Mouse (Mus musculus) frontal cortex, adult 2 months (tissue): Measurements from ENCODE around the gene 9530003J23Rik. TPM values are rescaled to one million over a fixed set of nuclear protein-coding genes. Genes with fewer than 3 reads are reported as not detected.
A peak's percentile ranks its signal among the peaks of the same experiment; 100 is the strongest.
"Not testable (repeated sequence)": the region's sequence is repeated elsewhere in the genome, so short reads cannot be mapped to it uniquely, and the experiment has no call there.

Source experiments
- DNase-seq, 2 experiments: peaks; one replicate each; pipeline ENCODE4 v3.0.0; 2022; ENCODE audit warnings: low spot score in 1 of 2; ENCODE audit errors: extremely low spot score in 1 of 2
- polyA plus RNA-seq: library from polyadenylated mRNA; depleted of rRNA; stranded (reverse); fragments of >200 nt; gene quantifications from 2 replicates; pipeline ENCODE4 v1.2.3, GENCODE M21; 2012

9530003J23Rik gene
- polyA plus RNA-seq, 1 experiment = not detected

GRCm38 (mm10) chr10:117226002-117226401, 12.5 kb downstream of the 9530003J23Rik start:
- no peak for DNase-seq

GRCm38 (mm10) chr10:117225094-117225493, 13.4 kb downstream of the 9530003J23Rik start:
- no peak for DNase-seq

DNA sequence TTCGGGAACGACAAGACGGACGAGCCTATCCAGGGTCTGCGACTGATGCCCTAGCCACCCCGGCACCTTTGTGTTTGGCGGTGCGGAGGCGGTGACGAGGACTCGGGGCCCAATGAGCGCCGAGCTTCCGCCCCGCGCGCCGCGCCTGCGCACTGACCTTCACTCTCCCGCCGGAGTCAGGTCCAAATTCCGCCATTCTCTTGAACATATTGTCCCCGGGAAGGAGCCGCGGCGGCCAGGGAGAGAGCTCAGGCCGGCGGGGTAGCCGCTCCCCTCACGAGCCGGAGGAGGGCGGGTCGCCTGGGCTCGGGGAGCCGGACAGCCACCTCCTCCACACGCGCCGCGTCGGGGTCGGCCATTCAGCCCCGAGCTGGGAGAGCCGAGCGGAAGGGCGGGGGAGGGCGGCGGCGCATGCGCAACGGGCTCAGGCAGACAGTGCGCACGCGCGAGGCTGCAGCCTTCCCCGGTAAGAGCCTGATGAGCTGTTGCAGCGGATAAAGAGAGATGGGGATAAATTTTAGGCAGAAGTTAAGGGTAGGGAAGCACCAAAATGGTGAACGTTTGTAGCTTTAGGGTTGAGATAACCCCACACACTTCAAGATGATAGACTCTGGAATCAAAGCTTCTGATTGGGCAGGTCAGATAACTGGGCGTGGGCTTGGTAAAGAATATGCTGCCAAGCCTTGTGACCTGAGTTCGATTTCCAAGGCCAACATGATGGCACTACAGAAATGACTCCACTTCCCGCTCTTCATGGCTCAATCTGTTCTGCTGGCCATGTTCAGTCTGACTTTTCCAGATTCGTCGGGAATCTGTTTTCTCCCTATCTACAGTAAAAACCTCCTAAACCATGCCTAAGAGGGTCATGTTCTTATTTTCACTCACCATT, 14.2 kb downstream of the 9530003J23Rik start, which contains the start of gene Yeats4:
TSS of gene Yeats4 (minus strand) at position 406 of the 889 bp plus-strand sequence.
- peak; percentile 88 to 94 for DNase-seq

DNA sequence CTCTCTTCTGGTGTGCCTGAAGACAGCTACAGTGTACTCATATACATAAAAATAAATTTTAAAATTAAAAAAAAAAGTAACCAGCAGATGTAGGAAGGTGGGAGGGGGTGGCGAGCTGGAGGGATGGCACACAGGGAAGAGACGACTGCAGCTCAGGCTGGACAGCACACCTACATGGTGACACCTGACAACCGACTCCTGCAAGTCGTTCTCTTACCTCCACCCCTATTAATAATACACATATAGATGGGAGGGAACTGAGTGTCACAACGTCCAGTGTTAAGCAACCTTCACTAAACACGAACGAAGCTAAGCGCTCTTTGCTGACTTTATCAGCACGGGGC, 14.8 kb downstream of the 9530003J23Rik start:
- no peak for DNase-seq

GRCm38 (mm10) chr10:117222821-117223220, 15.7 kb downstream of the 9530003J23Rik start:
- no peak for DNase-seq

DNA sequence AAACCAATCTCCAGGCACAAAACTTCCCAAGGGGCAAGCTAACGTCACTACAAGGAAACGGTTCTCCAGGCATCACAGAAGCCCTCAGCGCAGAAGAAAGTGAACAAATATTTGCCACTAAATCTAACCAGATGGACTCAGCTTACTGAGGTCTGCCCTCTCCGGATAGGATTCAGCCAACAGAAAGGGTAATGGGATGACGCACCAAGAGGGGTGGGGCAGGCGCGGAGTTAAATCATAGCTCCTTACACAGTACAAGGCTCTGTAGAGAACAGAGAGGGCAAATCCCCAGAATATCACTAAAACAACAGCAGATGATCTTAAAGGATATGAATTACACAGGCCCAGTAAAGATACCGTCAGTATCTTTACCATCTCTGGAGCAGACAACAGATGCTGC, 20.2 kb downstream of the 9530003J23Rik start:
- no peak for DNase-seq

- DNase-seq = no peak
These were observed 21.2 kb downstream of the 9530003J23Rik start for GRCm38 (mm10) chr10:117217246-117217840.

DNA sequence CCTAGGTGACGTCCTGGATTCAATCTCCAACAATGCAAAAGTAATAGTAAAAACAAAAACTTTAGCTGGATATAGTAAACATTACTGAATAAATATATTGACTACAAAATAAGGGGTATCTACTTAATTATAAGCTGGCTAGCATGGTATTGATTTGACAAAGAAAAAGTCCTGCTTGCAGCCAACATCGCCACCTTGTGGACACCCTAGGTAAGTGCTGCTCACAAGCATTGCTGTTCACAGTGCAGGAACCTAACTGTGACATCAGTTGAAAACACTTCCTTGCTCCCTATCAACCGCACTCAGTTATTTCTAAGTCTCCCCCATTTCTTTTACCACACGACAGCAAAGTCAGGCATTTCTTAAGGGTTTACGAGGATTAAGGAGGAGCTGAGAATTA, 21.7 kb downstream of the 9530003J23Rik start:
- DNase-seq = peak in 1 of 2 experiments; percentile 52

DNA sequence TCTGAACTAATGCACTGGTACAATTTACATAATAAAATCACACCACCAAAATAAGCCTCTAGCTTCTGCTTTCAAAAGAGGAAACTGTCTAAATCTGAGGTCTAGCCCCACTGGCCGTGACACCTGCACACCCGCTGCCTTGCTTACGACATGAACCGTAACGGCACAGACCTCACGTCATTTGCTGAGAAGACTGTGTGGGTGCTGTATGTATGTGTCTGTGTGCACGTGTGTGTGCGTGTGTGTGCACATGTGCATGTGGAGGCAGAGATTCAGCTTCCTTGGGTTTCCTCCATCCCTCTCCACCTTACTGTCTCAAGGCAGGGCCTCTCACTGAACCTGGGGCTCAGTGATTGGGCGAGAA, 22.4 kb downstream of the 9530003J23Rik start:
- no peak for DNase-seq

DNA sequence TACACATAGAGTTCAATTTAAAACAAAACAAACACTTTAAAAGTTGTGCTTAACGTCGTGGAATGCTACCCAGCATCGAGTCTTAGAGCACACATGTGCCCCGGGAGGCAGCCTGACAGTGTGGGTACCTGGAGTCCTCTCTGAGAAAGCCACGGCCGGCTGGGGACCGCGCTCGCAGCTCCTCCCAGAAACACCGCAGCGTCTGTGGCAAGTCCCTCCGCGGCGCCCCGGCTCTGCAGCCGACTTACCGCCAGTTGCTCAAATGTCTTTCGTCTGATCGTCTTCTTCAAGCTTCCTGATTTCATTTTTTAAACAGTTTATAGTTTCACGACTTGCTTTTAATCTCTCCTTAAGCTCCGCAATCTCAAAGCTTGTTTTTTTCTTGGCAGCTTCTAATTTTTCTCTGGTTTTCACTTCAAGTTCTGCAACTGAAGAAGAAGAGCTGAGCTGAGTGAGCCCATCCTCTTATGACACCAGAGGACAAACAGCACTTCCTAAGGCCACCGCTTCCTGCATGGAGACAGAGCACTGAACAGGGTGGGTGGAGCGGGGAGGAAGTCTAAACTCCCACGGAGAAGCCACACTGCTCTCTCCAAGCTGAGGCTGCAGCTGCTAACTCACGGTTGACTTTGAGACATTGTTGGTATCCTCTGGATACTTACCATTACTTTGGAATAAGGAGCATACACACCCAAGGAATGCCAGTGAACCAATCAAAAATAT, 22.9 kb downstream of the 9530003J23Rik start:
- no peak for DNase-seq

DNA sequence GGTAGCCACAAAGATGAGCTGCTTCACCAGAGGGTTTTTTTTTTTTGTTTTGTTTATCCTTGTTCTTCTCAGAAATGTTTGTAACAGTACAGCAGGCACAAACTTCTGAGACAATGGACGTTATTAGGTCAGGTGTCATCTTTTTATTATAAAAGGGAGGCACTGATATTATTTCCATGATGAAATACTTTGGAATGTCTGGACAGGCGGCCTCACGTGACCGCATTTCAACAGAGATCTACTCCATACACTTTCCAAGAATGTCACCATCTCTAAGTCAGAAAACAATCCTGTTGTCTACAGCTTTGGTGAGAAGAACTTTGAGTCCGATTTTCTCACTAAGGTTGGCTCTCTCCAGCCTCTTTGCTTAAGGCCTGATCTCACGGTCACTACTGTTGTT, 27.5 kb downstream of the 9530003J23Rik start:
- no peak for DNase-seq

DNA sequence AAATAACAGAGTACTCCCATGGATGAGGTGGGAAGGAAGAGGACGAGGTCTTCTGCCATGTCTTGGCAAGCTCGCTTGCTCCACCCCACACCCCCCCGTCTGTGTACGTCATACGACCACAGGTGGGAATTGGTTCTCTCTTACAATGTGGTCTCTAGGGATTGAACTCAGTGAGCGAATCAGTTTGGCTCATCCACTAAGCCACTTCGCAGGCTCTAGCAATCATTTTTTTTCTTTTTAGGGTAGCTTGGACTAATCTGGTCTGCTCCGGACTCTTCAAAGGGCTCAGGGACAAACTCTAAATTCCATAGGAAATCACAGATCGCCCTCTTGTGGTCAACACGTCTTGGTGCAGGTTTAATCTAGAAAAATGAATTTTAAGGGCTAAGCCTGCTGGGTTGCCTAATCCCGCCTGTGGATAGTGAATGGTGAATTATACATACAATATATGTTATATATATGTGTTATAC, 29.0 kb downstream of the 9530003J23Rik start:
- DNase-seq = peak in 1 of 2 experiments; percentile 69

DNA sequence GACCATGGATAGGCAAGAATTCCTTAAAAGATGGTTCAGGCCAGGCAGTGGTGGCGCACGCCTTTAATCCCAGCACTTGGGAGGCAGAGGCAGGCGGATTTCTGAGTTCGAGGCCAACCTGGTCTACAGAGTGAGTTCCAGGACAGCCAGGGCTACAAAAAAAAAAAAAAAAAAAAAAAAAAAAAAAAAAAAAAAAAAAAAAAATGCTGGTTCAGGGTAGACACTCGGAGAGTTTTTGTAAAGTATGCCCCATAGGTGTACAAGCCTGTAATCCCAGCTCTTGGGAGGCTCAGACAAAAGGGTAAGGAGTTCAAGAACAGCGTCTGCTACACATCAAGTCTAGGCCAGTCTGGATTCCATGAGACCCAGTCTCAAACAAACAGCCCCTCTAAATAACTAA, 29.7 kb downstream of the 9530003J23Rik start:
- not testable (repeated sequence) for DNase-seq

- no peak for DNase-seq
These were observed 30.3 kb downstream of the 9530003J23Rik start for GRCm38 (mm10) chr10:117208221-117208620.

DNA sequence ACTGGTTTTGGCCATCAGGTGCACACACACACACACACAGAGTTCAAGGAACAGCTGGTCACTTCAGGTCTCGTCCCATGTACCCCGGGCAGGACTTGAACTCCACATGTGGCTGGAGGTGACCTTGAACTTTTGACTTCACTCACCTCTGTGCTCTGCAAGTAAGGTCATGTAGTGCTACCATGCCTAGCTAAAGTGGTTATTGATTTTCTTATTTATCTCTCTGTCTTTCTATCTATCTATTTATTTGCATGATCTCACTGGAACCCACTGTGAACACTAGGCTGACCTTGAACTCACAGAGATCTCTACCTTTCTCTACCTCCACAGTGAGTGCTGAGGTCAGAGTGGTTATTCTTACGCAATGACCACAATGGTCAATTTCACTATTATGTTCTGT, 32.4 kb downstream of the 9530003J23Rik start:
- no peak for DNase-seq

- no peak for DNase-seq
These were observed 34.9 kb downstream of the 9530003J23Rik start for GRCm38 (mm10) chr10:117203558-117203981.

- no peak for DNase-seq
These were observed 35.4 kb downstream of the 9530003J23Rik start for GRCm38 (mm10) chr10:117202981-117203557.

GRCm38 (mm10) chr10:117199701-117200100, 38.8 kb downstream of the 9530003J23Rik start:
- no peak for DNase-seq

DNA sequence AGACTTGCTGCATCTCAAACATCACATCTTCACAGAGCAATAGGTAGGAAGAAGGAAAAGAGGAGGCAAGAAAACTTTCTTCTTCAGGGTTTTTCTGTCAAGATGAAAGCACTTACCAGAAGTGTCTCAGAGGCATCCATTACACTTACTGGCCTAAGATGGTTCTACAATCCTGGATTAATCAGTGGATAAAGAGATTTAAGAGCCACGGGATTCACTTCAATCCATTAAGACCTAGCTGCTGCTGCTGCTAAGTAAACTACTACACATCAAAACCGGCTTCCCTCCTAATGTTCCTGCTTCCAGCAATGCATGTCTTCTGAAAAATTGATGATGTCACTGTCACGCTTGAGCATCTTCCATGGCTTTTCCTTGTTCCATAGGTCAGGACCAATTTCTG, 41.8 kb downstream of the 9530003J23Rik start:
- DNase-seq = no peak

GRCm38 (mm10) chr10:117195748-117196147, 42.8 kb downstream of the 9530003J23Rik start:
- no peak for DNase-seq

- DNase-seq = no peak
These were observed 43.5 kb downstream of the 9530003J23Rik start for GRCm38 (mm10) chr10:117195005-117195404.
